Mouse (Mus musculus): ENCODE results near the gene Lzts3. TPM values are rescaled to one million over a fixed set of nuclear protein-coding genes. Genes with fewer than 3 reads are reported as not detected.

The Lzts3 gene
- polyA plus RNA-seq (2016; fragmentation: Nextera tagmentation; extraction: Ambion mirVana), result 3.1 and 3.3 TPM in 2 replicates

DNA sequence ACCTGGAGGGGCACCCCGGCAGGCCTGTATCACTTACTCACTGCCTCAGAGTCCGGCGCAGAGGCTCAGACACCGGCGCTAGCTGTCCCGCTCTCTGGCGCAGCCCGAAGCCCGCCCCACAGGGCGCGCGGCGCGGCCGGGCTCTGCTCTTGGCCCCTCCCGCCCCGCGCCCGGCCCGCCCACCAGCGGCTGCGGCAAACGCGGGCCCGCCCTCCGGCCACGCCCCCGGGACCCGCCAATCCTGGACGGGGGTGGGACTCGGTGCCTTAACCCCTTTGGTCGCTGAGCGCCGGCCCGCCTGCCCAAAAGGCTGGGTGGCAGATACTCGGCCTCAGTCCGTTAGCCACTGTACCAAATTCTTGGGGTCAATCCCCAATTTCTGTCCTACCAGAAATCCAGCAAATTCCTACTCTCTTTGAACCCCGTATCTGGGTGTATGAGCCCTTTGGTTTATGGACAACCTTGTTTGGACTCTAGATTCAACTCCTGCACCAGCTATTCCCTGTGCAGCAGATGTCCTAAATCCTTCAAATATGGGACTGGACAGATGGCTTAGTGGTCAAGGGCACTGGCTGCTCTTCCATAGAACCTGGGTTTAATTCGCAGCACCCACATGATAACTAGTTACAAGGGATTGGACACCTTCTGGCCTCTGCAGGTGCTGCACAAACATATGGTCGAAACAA, at the start of gene Lzts3:
Gene Lzts3 (minus strand): TSS at position 120 of the 686 bp plus-strand sequence.
- Histone ChIP-seq H3K9me3 (no peaks in the 10 kb centered on the region), H3K27me3 (replicated peaks; ENCODE audit: low read depth, poor library complexity, severe bottlenecking) (peaks cover 41% of the 10 kb centered on the region), H3K4me1 (peaks cover 21% of the 10 kb centered on the region), H3K36me3 (replicated peaks) (0 out of 2 replicates have a peak, but pooled peaks cover 9% of the 10 kb centered on the region), H3K27ac (replicated peaks) (peak within 1 kb of the TSS; percentile 83), H3K4me3 (peak within 1 kb of the TSS; percentile 81)
- WGBS, result 4% methylated on average over 40 of the region's 40 CpGs
- DNase-seq (ENCODE audit: low spot score), result peak; percentile 97

DNA sequence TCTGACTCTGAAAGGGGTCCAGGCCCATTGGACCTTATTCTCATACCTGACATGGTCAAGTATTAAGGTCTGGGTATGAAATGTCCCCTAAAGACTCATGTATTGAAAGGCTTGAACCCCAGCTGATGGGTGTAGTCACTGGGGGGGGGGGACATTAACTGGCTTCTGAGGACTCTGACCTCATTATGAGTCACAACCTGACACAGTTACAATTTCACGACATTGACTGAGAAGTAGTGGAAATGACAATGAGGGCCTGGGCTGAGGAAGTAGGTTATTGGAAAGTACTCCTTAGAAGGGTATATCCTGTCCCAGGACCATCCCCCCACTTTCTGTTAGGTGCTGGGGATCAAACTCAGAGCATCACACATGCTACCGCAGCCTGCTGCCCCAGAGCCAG, 46.4 kb upstream of the Lzts3 start:
- Histone ChIP-seq H3K36me3 (replicated peaks) (peaks cover 37% of the 10 kb centered on the region), H3K9me3 (no peaks in the 10 kb centered on the region), H3K27ac (replicated peaks) (no peak overlapping the region), H3K4me1 (no peaks in the 10 kb centered on the region), H3K27me3 (replicated peaks; ENCODE audit: low read depth, poor library complexity, severe bottlenecking) (peaks cover 8% of the 10 kb centered on the region; the same call in 1 of the 2 replicates), H3K4me3 (no peak overlapping the region)
- no peak for DNase-seq (ENCODE audit: low spot score)
- WGBS, result 77% methylated on average over 2 of the region's 2 CpGs

DNA sequence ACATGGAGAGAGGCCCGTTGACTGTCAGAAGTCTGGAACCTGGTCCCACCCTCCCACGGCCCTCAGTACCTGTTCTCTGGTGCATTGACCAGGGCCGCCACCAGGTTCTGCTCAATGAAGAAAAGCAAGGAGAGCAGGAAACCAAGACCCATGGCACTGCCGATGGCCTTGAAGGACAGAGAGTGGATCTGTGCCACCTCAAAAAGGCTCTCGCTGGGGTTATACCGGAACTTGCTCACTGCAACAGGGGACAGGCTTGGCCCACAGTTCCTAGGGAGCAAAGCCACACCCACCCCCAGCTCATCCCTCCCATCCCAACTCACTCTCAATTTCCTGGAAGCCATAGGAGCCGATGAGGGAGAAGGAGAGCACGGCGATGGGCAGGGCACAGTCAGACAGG, 42.8 kb upstream of the Lzts3 start:
- H3K36me3 ChIP-seq (replicated peaks), result peaks cover 73% of the 10 kb centered on the region
- no peaks in the 10 kb centered on the region for H3K9me3 ChIP-seq
- H3K4me1 ChIP-seq, result no peaks in the 10 kb centered on the region
- H3K27me3 ChIP-seq (replicated peaks; ENCODE audit: low read depth, poor library complexity, severe bottlenecking), result no peaks in the 10 kb centered on the region
- no peak overlapping the region for H3K27ac ChIP-seq (replicated peaks)
- H3K4me3 ChIP-seq, result no peak overlapping the region
- 89% methylated on average over 9 of the region's 9 CpGs for WGBS
- no peak for DNase-seq (ENCODE audit: low spot score)

DNA sequence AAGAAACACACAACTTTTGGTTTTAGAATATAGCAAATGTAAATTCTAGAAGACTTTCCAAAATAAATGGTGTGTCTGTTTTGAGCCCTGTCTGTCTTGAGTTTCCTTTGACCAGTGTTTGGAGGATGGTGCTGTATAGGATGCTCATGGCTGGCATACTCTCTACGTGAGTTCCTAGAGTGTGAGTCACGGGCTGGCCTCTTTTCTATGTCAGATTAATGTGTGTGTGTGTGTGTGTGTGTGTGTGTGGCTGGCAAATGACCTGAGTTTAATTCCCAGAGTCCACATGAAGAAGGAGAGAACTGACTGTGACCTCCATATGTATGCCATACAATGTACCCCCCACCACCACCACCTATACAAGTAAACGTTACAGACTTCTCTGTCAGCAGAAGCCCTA, 38.9 kb upstream of the Lzts3 start:
- Histone ChIP-seq H3K4me3 (no peak overlapping the region), H3K9me3 (no peaks in the 10 kb centered on the region), H3K27me3 (replicated peaks; ENCODE audit: low read depth, poor library complexity, severe bottlenecking) (no peaks in the 10 kb centered on the region), H3K4me1 (no peaks in the 10 kb centered on the region), H3K27ac (replicated peaks) (no peak overlapping the region), H3K36me3 (replicated peaks) (peaks cover 100% of the 10 kb centered on the region)
- WGBS, result 85% methylated on average over 3 of the region's 3 CpGs
- no peak for DNase-seq (ENCODE audit: low spot score)

DNA sequence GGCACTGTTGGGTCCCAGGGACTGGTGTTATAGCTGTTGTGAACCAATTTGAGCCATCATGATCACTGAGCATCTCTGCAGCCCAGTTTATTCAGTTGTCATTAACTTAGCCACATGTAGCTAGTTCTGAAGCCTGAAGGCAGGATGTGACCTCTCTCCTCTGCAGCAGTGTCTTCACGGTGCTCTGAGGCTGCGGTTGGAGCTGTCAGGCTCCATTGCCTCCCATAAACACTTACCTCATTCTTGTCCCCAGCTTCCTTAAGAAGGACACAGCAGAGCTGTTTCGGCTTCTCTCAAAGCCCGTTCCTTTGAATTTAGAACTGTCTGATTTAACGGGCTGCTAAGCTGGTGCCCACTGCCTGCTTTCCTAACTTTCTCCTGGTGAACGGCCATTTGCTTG, 37.3 kb upstream of the Lzts3 start:
- 88% methylated on average over 6 of the region's 6 CpGs for WGBS
- DNase-seq (ENCODE audit: low spot score), result no peak
- H3K36me3 ChIP-seq (replicated peaks), result peaks cover 100% of the 10 kb centered on the region
- no peaks in the 10 kb centered on the region for H3K4me1 ChIP-seq
- no peak overlapping the region for H3K4me3 ChIP-seq
- no peaks in the 10 kb centered on the region for H3K27me3 ChIP-seq (replicated peaks; ENCODE audit: low read depth, poor library complexity, severe bottlenecking)
- no peak overlapping the region for H3K27ac ChIP-seq (replicated peaks)
- no peaks in the 10 kb centered on the region for H3K9me3 ChIP-seq

DNA sequence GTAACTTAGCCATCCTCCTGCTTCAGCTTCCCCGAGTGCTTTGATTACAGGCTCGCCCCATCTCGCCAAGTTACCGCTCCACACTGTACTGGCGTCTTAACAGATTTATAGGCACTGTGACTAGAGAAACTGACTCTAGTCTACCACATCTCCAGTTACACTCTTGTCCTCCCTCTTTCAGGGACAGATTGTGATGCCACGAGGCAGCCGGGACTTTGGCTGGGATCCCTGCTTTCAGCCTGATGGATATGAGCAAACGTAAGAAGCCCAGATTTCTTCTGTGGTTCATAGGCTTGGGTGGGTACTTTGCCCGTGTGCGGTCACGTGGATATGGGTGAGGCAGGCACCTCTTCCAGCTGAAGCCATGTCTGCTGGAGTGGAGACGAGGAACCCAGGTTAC, 36.6 kb upstream of the Lzts3 start:
- Histone ChIP-seq H3K4me3 (no peak overlapping the region), H3K9me3 (no peaks in the 10 kb centered on the region), H3K27me3 (replicated peaks; ENCODE audit: low read depth, poor library complexity, severe bottlenecking) (no peaks in the 10 kb centered on the region), H3K4me1 (no peaks in the 10 kb centered on the region), H3K27ac (replicated peaks) (no peak overlapping the region), H3K36me3 (replicated peaks) (peaks cover 100% of the 10 kb centered on the region)
- 95% methylated on average over 12 of the region's 12 CpGs for WGBS
- DNase-seq (ENCODE audit: low spot score), result no peak

DNA sequence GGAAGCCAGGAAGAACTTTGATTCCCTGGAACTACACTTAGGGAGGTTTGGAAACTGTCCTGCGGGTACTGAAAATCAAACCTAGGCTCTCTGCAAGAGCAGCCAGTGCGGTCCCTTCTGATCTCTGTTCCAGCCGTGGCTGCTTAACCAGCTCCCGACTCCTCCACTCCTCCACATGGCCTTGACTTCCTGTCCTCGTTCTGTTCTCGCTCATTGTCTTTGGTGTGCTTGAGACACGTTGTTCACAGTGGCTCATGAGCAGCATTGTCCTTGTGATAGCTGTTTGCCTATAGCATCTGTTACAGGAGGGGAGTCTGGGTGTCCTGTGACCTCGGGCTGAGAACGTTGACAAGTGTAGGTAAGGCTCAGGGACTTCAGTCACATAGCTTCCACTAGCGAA, 34.6 kb upstream of the Lzts3 start:
- DNase-seq (ENCODE audit: low spot score), result no peak
- H3K4me1 ChIP-seq, result no peaks in the 10 kb centered on the region
- 92% methylated on average over 10 of the region's 10 CpGs for WGBS
- H3K27ac ChIP-seq (replicated peaks), result no peak overlapping the region
- H3K27me3 ChIP-seq (replicated peaks; ENCODE audit: low read depth, poor library complexity, severe bottlenecking), result no peaks in the 10 kb centered on the region
- peaks cover 98% of the 10 kb centered on the region for H3K36me3 ChIP-seq (replicated peaks)
- no peaks in the 10 kb centered on the region for H3K9me3 ChIP-seq
- H3K4me3 ChIP-seq, result no peak overlapping the region

DNA sequence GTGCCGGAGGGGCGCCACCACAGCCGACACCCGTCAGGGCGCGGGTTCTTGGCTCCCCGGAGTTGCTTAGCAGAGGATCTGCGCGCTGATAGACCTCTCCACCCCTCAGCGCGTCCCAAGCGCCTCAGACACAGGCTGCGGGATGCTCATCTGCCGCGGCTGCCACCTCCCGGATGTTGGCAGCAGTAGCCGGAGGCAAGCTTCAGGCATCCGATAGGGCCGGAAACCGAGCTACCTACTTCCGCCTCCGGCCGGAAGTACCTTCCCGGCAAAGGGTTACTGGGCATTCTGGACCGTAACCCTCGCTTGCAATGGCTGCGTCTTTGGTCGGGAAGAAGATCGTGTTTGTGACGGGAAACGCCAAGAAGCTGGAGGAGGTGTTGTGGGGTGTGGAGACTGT, 25.0 kb upstream of the Lzts3 start, which contains the start of gene Itpa:
Gene Itpa (plus strand): TSS at position 52 of the 400 bp plus-strand sequence.
- peak within 1 kb of the TSS; percentile 90 for H3K27ac ChIP-seq (replicated peaks)
- under 1% methylated on average over 31 of the region's 31 CpGs for WGBS
- H3K9me3 ChIP-seq, result no peaks in the 10 kb centered on the region
- H3K27me3 ChIP-seq (replicated peaks; ENCODE audit: low read depth, poor library complexity, severe bottlenecking), result no peaks in the 10 kb centered on the region
- peak; percentile 91 for DNase-seq (ENCODE audit: low spot score)
- peak within 1 kb of the TSS; percentile 80 for H3K4me3 ChIP-seq
- peaks cover 22% of the 10 kb centered on the region for H3K36me3 ChIP-seq (replicated peaks)
- peaks cover 42% of the 10 kb centered on the region for H3K4me1 ChIP-seq

DNA sequence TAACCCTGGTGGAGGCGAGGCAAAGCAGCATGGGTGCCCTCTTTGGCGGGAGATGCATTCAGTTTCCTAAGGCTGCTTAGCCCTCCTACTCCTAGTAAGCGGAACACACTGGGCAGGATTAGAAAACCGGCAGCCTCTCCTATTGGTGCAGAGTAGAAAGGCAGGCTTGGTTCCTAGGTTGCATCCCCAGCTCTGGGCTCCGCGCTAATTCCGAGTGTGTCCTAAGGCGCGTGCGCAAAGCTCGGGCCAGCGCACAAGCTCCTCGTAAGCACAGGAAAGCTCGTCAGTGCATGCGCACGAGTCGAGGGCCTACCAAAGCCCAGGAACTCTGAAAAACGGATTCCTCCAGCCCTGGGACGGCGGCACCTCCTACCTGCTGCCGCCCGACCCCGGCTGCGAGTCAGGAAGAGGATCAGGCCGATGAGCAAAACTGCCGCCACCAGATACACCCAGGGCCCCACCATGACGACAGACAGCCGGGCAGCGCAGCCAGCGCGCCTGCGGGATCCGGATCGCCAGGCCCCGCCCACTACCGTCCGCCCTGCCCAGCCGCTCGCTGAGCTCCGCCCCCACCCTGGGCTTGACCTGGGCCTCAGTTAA, 21.6 kb upstream of the Lzts3 start, which contains the start of gene Ddrgk1:
Gene Ddrgk1 (minus strand): TSS at position 558 of the 600 bp plus-strand sequence.
- H3K4me3 ChIP-seq, result peak within 1 kb of the TSS; percentile 76
- under 1% methylated on average over 40 of the region's 40 CpGs for WGBS
- H3K9me3 ChIP-seq, result no peaks in the 10 kb centered on the region
- peak; percentile 94 for DNase-seq (ENCODE audit: low spot score)
- peaks cover 35% of the 10 kb centered on the region for H3K4me1 ChIP-seq
- no peaks in the 10 kb centered on the region for H3K27me3 ChIP-seq (replicated peaks; ENCODE audit: low read depth, poor library complexity, severe bottlenecking)
- peak within 1 kb of the TSS; percentile 99 for H3K27ac ChIP-seq (replicated peaks)
- peaks cover 36% of the 10 kb centered on the region for H3K36me3 ChIP-seq (replicated peaks)

DNA sequence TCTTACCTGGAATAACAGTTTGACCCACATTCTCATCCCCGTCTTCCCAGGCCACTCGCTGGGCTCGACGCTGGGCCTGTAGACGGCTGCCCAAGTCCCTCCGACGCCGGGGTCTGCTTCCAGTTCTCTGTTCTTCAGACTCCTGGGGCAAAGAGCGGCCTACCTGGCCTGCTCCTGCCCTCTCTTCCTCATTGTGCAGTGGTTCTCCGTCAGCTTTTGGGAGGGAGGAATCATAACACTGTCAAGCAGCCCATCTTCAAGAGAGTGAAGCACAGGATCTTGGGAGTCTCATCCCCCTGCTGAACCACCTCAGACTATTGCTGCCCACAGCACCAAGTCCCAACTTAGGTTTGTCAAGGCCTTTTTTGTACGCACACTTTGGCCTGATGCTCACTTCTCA, 20.7 kb upstream of the Lzts3 start:
- Histone ChIP-seq H3K9me3 (no peaks in the 10 kb centered on the region), H3K27ac (replicated peaks) (peak overlapping the region; percentile 99), H3K4me3 (peak overlapping the region; percentile 76), H3K27me3 (replicated peaks; ENCODE audit: low read depth, poor library complexity, severe bottlenecking) (no peaks in the 10 kb centered on the region), H3K4me1 (peaks cover 28% of the 10 kb centered on the region), H3K36me3 (replicated peaks) (peaks cover 44% of the 10 kb centered on the region)
- 90% methylated on average over 11 of the region's 11 CpGs for WGBS
- DNase-seq (ENCODE audit: low spot score), result no peak

DNA sequence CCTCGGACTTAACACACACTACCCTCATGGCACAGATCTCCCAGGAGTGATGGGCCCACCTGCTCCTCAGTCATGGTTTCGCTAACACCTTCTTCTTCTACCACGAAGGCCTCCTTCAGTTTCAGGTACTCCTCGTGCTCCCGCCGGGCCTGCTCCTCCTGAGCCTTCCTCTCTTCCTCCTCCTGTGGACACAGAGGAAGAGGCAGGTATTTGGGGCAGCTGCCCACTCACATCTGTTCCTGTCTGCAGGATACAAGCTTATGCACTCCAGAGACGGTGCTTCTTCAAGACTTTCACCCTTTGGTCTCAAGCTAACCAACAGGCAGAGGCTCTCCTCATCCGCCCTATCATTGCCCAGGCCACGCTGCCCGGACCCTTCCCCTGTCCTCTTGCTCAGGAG, 15.9 kb upstream of the Lzts3 start:
- H3K36me3 ChIP-seq (replicated peaks), result peaks cover 92% of the 10 kb centered on the region
- peaks cover 11% of the 10 kb centered on the region for H3K4me1 ChIP-seq
- H3K27me3 ChIP-seq (replicated peaks; ENCODE audit: low read depth, poor library complexity, severe bottlenecking), result no peaks in the 10 kb centered on the region
- DNase-seq (ENCODE audit: low spot score), result no peak
- no peaks in the 10 kb centered on the region for H3K9me3 ChIP-seq
- H3K27ac ChIP-seq (replicated peaks), result no peak overlapping the region
- H3K4me3 ChIP-seq, result no peak overlapping the region
- WGBS, result 96% methylated on average over 10 of the region's 10 CpGs

DNA sequence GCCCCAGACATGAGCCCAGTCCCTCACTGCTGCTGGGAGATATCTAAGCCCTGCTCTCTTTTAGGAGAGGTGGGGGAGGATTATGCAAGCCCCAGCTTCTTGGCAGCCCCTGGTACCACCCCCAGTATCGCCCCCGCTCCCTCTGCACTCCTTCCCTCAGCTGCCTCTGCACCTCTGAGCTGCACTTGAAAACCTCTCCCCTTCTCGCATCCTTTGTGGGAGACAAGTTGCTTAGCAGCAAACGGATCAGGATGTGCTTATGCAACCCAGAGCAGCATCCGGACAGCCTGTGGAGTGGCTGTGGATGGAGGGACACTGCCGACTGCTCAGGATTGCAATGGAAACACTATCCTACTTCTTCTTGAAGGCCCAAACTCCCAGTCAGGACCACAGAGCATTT, 14.9 kb upstream of the Lzts3 start:
- no peak for DNase-seq (ENCODE audit: low spot score)
- H3K4me3 ChIP-seq, result no peak overlapping the region
- H3K27me3 ChIP-seq (replicated peaks; ENCODE audit: low read depth, poor library complexity, severe bottlenecking), result no peaks in the 10 kb centered on the region
- H3K9me3 ChIP-seq, result no peaks in the 10 kb centered on the region
- peaks cover 99% of the 10 kb centered on the region for H3K36me3 ChIP-seq (replicated peaks)
- WGBS, result 88% methylated on average over 6 of the region's 6 CpGs
- H3K4me1 ChIP-seq, result 0 out of 2 replicates have a peak, but pooled peaks cover under 1% of the 10 kb centered on the region
- H3K27ac ChIP-seq (replicated peaks), result no peak overlapping the region

DNA sequence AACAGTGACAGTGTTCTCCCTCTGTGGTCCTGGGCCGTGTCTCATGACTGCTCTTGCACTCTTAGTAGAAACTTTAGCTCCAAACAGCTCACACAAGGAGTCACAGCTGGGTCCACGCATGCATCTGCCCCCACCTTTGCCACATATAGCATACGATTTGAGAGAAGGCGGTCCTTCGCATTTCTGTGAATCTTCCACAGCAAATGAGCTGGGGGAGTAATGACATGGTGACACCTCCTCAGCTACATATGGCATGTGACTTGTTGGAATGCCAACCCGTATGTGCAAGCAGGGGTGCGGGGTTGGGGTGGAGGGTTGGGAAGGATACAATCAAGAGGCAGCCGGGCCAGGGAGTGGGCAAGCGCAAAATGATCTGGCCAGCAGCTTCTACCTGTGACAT, 13.9 kb upstream of the Lzts3 start:
- Histone ChIP-seq H3K4me3 (no peak overlapping the region), H3K9me3 (no peaks in the 10 kb centered on the region), H3K4me1 (no peaks in the 10 kb centered on the region), H3K27ac (replicated peaks) (no peak overlapping the region), H3K27me3 (replicated peaks; ENCODE audit: low read depth, poor library complexity, severe bottlenecking) (no peaks in the 10 kb centered on the region), H3K36me3 (replicated peaks) (peaks cover 93% of the 10 kb centered on the region)
- no peak for DNase-seq (ENCODE audit: low spot score)
- 91% methylated on average over 9 of the region's 9 CpGs for WGBS

Measured in embryonic facial prominence, embryonic 10.5 days (tissue).